Mouse (Mus musculus): ENCODE data around the gene Cdh5.

- no peak for TF ChIP-seq CTCF (conservative IDR thresholded peaks at IDR 0.05; ENCODE audit: low read length)
- no peak for TF ChIP-seq POU5F1 (IDR thresholded peaks at IDR 0.05; ENCODE audit: borderline replicate concordance, low read length)
Observed at GRCm38 (mm10) chr8:104136277-104136676, 34.9 kb downstream of the Cdh5 start.
